Mouse (Mus musculus): ENCODE data around the gene Fam168b. TPM values are rescaled to one million over a fixed set of nuclear protein-coding genes. Genes with fewer than 3 reads are reported as not detected.

Fam168b gene
- 40.5 and 48.7 TPM in 2 replicates for polyA plus RNA-seq (2012; ENCODE audit: insufficient read depth, insufficient read length, missing spikeins)

DNA sequence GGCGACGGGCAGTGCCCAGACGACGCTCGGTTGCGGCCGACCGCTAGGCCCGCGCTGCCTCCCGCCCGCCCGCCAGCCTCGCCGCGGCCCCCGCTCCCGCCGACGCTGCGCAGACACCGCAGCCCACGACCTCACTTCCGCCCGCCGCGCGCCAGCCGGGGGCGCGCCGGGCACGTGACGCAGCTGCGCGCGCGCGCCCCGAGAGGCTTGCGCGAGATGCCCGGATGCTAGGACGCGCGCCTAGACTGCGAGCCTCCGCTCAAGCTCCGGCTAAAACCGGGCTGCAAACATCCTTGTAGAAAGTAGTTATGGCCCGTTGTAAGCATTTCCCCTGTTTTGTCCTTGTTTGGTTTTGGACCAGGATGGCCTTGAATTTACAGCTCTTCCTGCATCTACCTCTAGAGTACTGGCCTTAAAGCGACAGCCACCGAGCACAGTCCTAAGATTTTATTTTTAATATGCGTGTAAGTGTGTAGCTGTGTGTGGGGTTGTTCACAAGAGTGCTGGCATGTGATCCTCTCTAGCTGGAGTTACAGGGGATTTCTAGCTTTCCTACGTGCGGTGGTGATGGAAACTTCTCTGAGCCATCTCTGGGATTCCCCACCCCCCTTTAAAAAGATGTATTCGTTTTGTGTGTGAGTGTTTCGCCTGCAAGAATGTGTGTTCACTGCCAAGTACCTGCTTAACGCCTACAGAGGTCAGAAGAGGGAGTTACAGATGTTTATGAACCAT lies at the start of gene Fam168b:
Gene Fam168b (minus strand): TSS at position 179 of the 732 bp plus-strand sequence.
- Histone ChIP-seq H3K4me3 (ENCODE audit: insufficient read depth, low read depth, low read length) (peak within 1 kb of the TSS; percentile 74), H3K27ac (replicated peaks; ENCODE audit: low read depth, low read length) (peak within 1 kb of the TSS; percentile 94), H3K4me1 (ENCODE audit: control insufficient read depth, insufficient read depth, insufficient read length, low read length) (peaks cover 16% of the 10 kb centered on the region; the same call in 1 of the 2 replicates)

GRCm38 (mm10) chr1:34892466-34892865 lies 49.6 kb upstream of the Fam168b start:
- H3K27ac ChIP-seq (replicated peaks; ENCODE audit: low read depth, low read length): no peak overlapping the region
- H3K4me3 ChIP-seq (ENCODE audit: insufficient read depth, low read depth, low read length): no peak overlapping the region
- H3K4me1 ChIP-seq (ENCODE audit: control insufficient read depth, insufficient read depth, insufficient read length, low read length): no peaks in the 10 kb centered on the region

DNA sequence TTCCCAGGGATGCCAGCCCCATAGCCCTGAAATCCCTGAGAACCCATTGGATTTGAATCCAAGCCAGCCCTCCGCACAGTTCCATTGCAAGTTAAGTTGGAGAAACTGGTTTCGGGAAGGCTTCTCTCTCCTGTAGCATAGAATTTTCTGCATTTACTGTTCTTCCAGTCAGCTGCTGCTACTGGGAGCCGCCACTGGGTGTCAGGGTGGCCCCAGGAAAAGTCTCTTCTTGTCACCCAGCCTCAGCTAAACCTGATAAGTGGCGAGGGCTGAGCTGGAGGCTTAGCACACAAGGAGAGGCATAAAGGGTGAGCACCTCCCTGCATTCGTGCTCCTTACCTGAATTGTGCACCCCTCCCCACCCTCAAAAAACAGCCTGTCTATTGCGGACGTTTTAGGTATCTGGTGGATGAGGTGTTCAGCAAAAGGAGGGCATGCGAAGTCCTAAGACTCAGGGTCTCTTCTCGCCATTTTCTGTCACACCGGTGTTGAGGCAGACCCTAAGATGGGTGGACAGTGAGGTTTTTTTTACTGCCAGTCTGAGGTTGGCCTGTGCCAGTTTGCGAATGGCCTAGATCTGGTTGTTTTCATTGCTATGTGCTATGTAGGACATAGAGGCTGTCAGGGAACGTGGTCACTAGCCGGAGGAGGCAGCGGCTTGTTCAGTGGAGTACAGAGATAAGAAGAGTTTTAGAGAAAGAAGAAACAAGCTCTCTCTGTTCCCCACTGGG lies 48.9 kb upstream of the Fam168b start:
- Histone ChIP-seq H3K4me3 (ENCODE audit: insufficient read depth, low read depth, low read length) (no peak overlapping the region), H3K4me1 (ENCODE audit: control insufficient read depth, insufficient read depth, insufficient read length, low read length) (no peaks in the 10 kb centered on the region), H3K27ac (replicated peaks; ENCODE audit: low read depth, low read length) (no peak overlapping the region)

DNA sequence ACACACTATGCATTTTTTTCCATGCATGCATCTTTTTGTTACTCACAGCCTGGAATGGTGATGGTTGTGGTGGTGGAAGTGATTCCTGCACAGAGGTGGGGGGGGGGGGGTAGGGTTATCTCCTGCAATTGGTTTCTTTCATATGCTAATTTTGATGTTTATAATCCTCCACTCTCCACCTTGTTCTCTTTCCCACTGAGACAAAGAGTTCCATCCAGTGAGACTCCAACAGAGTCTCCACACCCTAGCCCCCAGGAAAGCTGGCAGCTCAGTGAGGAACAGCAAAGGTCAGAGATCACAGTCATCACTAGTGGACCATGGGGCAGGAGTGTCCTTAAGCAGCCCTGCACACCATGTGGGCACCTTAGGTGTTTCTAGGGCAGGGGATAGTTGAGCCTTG lies 40.9 kb upstream of the Fam168b start:
- H3K4me1 ChIP-seq (ENCODE audit: control insufficient read depth, insufficient read depth, insufficient read length, low read length): no peaks in the 10 kb centered on the region
- no peak overlapping the region for H3K4me3 ChIP-seq (ENCODE audit: insufficient read depth, low read depth, low read length)
- H3K27ac ChIP-seq (replicated peaks; ENCODE audit: low read depth, low read length): no peak overlapping the region

GRCm38 (mm10) chr1:34879611-34880010 lies 36.7 kb upstream of the Fam168b start:
- Histone ChIP-seq H3K4me3 (ENCODE audit: insufficient read depth, low read depth, low read length) (no peak overlapping the region), H3K27ac (replicated peaks; ENCODE audit: low read depth, low read length) (no peak overlapping the region), H3K4me1 (ENCODE audit: control insufficient read depth, insufficient read depth, insufficient read length, low read length) (no peaks in the 10 kb centered on the region)

DNA sequence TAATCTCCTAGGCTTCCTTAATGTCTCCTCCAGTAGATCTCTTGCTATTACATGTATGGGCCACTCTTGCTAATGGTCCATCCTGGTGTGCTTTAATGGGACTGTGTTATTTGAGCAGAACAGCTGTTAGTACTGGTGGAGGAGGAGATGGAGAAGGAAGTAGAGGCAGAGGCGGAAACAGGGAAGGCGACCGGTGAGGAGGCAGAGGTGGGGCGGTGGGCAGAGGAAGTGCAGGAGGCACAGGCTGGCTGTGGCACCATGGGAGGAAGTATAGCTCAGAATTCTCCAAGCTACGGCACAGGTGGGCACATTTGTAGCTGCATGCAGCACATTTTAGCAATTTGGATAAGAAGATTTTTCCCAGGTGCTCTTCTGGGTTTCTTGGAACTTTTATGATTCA lies 30.7 kb upstream of the Fam168b start:
- H3K4me3 ChIP-seq (ENCODE audit: insufficient read depth, low read depth, low read length): no peak overlapping the region

DNA sequence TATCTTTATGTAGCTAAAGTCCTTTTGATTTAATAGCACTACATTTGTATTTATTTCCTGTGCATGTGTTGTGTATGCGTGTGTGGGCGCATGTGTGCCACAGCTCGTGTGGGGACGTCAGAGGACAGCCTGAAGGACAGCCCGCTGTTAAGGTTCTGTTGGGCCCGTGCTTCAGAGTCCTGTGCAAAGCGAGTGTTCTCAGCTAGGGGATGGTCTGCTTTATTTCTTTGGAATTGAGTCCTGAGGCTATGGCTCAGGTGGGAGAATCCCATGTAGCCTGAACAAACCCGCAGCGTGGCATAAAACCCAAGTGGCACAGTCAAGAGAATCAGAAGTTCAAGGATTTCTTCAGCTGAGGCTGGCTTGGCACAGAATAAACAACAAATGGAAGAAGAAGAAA lies 28.3 kb upstream of the Fam168b start:
- H3K4me3 ChIP-seq (ENCODE audit: insufficient read depth, low read depth, low read length): no peak overlapping the region
- no peak overlapping the region for H3K27ac ChIP-seq (replicated peaks; ENCODE audit: low read depth, low read length)
- no peaks in the 10 kb centered on the region for H3K4me1 ChIP-seq (ENCODE audit: control insufficient read depth, insufficient read depth, insufficient read length, low read length)

More for the DNA sequence above, 30.7 kb upstream of the Fam168b start:
- no peak overlapping the region for H3K27ac ChIP-seq (replicated peaks; ENCODE audit: low read depth, low read length)
- no peaks in the 10 kb centered on the region for H3K4me1 ChIP-seq (ENCODE audit: control insufficient read depth, insufficient read depth, insufficient read length, low read length)

- no peak overlapping the region for H3K27ac ChIP-seq (replicated peaks; ENCODE audit: low read depth, low read length)
- no peak overlapping the region for H3K4me3 ChIP-seq (ENCODE audit: insufficient read depth, low read depth, low read length)
- no peaks in the 10 kb centered on the region for H3K4me1 ChIP-seq (ENCODE audit: control insufficient read depth, insufficient read depth, insufficient read length, low read length)
Measured at GRCm38 (mm10) chr1:34869231-34869630, 26.4 kb upstream of the Fam168b start.

DNA sequence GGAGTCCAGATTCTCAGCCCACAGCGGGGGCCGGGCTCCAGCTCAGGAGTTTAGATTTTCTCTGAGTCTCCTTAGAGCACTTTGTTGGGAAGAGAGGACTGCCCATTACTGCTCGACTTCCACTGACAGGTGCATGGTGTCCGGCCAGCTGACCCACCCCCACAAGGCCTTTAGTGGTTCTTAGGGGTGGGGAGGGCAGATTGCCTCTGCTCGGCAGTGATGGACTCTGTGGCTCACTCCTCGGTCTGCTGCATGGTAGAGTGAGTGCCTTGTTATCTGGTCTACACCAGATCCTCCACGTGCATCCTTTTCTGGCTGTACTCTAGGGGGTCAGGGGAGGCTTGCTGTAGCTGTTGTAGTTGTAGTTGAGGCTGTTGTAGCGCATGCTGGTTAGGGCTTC lies 25.5 kb upstream of the Fam168b start:
- H3K27ac ChIP-seq (replicated peaks; ENCODE audit: low read depth, low read length): no peak overlapping the region
- H3K4me3 ChIP-seq (ENCODE audit: insufficient read depth, low read depth, low read length): no peak overlapping the region
- H3K4me1 ChIP-seq (ENCODE audit: control insufficient read depth, insufficient read depth, insufficient read length, low read length): no peaks in the 10 kb centered on the region

DNA sequence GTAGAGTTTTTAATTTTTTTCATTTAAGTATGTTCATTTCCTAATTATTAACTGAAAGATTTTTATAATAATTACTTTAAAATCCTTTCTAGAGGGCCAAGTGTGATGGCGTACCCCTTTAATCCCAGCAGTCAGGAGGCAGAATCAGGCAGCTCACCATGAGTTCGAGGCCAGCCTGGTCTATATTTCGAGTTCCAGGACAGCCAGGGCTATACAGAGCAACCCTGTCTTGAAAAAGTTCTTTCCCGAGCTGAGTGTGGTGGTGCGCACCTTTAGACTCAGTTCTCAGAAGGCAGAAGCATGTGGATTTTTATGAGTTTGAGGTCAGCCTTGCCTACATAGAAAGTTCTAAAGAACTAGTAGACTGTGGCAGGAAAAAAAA lies 24.7 kb upstream of the Fam168b start:
- no peak overlapping the region for H3K4me3 ChIP-seq (ENCODE audit: insufficient read depth, low read depth, low read length)
- H3K4me1 ChIP-seq (ENCODE audit: control insufficient read depth, insufficient read depth, insufficient read length, low read length): no peaks in the 10 kb centered on the region
- H3K27ac ChIP-seq (replicated peaks; ENCODE audit: low read depth, low read length): no peak overlapping the region

DNA sequence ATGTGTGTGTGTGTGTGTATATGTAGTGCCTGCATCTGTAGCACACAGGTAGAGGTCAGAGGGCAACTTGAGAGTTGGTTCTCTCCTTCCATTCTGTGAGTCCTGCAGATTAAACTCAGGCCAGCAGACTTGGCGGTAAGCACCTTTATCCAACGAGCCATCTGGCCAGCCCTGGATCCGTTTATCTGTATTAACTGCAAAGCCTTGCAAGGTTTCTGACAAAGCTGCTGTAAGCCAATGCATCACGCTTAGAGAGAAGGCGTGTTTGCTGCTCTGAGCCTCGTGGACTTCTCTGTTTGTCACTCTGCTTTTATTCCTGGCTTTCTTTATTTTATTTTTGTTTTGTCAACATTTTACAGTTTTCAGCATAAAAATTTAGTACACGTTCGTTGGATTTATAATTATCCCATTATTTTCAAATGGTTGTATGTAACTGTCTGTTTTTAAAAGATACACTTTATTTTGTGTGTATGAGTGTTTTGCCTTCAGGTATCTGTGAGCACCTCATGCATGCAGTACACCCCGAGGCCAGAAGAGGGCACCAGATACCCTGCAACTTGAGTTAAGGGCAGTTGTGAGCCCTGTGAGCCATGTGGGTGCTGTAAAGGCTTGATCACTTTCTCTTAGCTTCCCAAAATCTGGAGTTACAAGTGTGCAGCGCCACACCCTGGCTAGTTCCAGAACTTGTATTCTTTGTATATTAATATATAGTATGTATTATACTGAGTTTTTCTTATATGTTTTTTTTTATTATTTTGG lies 24.1 kb upstream of the Fam168b start:
- no peaks in the 10 kb centered on the region for H3K4me1 ChIP-seq (ENCODE audit: control insufficient read depth, insufficient read depth, insufficient read length, low read length)
- H3K27ac ChIP-seq (replicated peaks; ENCODE audit: low read depth, low read length): no peak overlapping the region
- no peak overlapping the region for H3K4me3 ChIP-seq (ENCODE audit: insufficient read depth, low read depth, low read length)

DNA sequence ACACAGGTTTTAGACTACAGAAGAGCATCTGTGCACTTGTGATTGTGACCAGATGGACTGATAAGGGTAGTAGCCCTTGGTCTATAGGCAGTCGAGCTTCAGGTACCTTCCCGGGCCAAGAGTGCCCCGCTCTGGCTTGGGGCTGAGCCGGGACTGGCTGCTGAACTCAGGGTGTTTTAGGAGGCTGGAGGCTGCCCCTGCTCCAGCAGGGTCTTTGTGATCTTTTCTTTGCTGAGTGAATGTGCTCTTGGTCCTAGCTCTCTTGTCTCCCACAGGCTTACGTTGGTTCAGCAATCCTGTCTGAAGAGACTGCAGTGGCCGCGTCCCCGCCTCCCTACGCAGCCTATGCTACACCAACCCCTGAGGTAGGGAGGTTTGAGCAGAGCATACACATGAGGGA lies 23.0 kb upstream of the Fam168b start:
- Histone ChIP-seq H3K4me1 (ENCODE audit: control insufficient read depth, insufficient read depth, insufficient read length, low read length) (no peaks in the 10 kb centered on the region), H3K27ac (replicated peaks; ENCODE audit: low read depth, low read length) (no peak overlapping the region), H3K4me3 (ENCODE audit: insufficient read depth, low read depth, low read length) (no peak overlapping the region)

DNA sequence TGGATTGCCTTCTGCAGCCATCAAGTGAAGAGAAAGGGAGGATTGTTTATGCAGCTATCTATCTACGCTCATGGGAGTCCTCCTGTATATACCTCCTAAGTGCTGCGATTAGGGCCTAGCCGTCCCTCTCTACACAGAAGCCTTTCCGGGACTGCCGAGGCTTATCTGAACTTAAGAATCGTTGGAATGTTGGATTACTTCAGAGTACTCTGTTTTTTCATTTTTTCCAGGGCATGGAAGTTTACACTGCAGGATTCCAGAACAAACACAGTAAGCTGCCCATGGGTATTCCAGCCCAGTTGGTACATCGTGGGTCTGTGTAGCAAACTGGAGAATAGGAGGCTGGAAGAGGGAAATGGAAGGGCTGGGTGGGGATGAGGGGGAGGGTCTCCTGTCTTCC lies 21.4 kb upstream of the Fam168b start:
- Histone ChIP-seq H3K27ac (replicated peaks; ENCODE audit: low read depth, low read length) (no peak overlapping the region), H3K4me3 (ENCODE audit: insufficient read depth, low read depth, low read length) (no peak overlapping the region), H3K4me1 (ENCODE audit: control insufficient read depth, insufficient read depth, insufficient read length, low read length) (peaks cover 2% of the 10 kb centered on the region; the same call in 1 of the 2 replicates)

DNA sequence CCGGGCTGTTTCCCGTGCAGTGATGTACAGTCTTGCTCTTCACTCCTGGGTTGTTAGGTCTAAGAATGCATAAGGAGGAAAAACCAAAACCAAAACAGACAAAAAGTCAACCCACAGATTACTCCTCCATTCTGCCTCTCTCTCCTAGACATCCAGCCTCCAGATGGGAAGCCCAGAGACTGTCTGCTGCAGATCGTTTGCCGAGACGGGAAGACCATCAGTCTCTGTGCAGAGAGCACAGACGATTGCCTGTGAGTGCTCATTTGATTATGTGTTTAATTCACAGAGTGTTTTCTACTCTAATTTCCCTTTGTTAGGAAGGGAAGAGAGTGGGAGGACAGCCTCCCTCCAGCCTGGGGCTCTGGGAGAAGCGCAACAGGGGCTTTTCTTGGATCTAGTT lies 20.5 kb upstream of the Fam168b start:
- H3K4me1 ChIP-seq (ENCODE audit: control insufficient read depth, insufficient read depth, insufficient read length, low read length): peaks cover 2% of the 10 kb centered on the region; the same call in 1 of the 2 replicates
- H3K4me3 ChIP-seq (ENCODE audit: insufficient read depth, low read depth, low read length): no peak overlapping the region
- no peak overlapping the region for H3K27ac ChIP-seq (replicated peaks; ENCODE audit: low read depth, low read length)

- no peak overlapping the region for H3K4me3 ChIP-seq (ENCODE audit: insufficient read depth, low read depth, low read length)
- peaks cover 2% of the 10 kb centered on the region; the same call in 1 of the 2 replicates for H3K4me1 ChIP-seq (ENCODE audit: control insufficient read depth, insufficient read depth, insufficient read length, low read length)
- no peak overlapping the region for H3K27ac ChIP-seq (replicated peaks; ENCODE audit: low read depth, low read length)
Measured at GRCm38 (mm10) chr1:34862877-34863276, 20.0 kb upstream of the Fam168b start.
